10 mouse cellular contexts compared by ENCODE assay signal in the genomic region with DNA sequence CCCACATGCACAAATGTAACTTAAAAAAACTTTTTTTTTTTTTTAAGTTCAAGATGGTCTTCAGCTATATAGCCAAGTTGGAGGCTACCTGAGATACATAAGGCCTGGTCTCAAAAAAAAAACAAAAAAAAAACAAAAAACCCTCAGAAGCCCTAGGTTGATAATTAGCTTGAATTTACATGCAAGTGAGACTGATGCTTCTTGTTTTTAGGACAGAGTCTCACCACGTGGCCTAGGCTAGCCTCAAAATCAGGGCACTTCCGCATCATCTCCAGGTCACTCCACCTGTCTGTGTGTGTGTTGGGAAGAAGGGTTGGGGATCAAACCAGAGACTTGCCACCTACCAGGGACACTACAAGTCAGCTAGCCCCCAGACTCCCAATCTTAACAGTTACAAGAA. TPM values are rescaled to one million over a fixed set of nuclear protein-coding genes. Genes with fewer than 3 reads are reported as not detected.
A peak's percentile ranks its signal among the peaks of the same experiment; 100 is the strongest.
DNase-seq lines count a peak whose midpoint lies in the region; ATAC-seq and TF ChIP-seq lines count a peak whose summit lies in the region.
"Had no signal": no experiment of that assay in that cellular context is flagged by ENCODE, and none has a peak within 500 bp of the region (broad histone marks: within the 10 kb centered on the region; RNA-seq: fewer than 3 reads in every experiment).

A gene (minus strand): TSS at position 112 of the 400 bp plus-strand sequence.

- no peaks in the 10 kb centered on the region for H3K27me3 ChIP-seq in heart, embryonic 16.5 days (ENCODE audit: control insufficient read depth, insufficient read depth, low read length)
- H3K27me3 ChIP-seq in midbrain, embryonic 13.5 days, result no peaks in the 10 kb centered on the region
- H3K27me3 ChIP-seq in midbrain, embryonic 10.5 days (ENCODE audit: low read depth, poor library complexity, severe bottlenecking), result no peaks in the 10 kb centered on the region
- H3K27me3 ChIP-seq in embryonic facial prominence, embryonic 14.5 days (replicated peaks; ENCODE audit: control insufficient read depth, insufficient read depth, low read length), result no peaks in the 10 kb centered on the region

- TF ChIP-seq CTCF in layer of hippocampus, adult 2 months (conservative IDR thresholded peaks at IDR 0.05), result no peak

- peaks cover 6% of the 10 kb centered on the region; the same call in 1 of the 2 replicates for H3K36me3 ChIP-seq in heart, embryonic 16.5 days (ENCODE audit: control insufficient read depth, insufficient read depth)
- peaks cover 26% of the 10 kb centered on the region for H3K36me3 ChIP-seq in midbrain, embryonic 13.5 days
- H3K36me3 ChIP-seq in midbrain, embryonic 10.5 days, result peaks cover 68% of the 10 kb centered on the region
- H3K36me3 ChIP-seq in embryonic facial prominence, embryonic 14.5 days (ENCODE audit: control insufficient read depth, insufficient read depth, low read length), result peaks cover 41% of the 10 kb centered on the region
- H3K36me3 ChIP-seq in macrophage (ENCODE audit: inconsistent target), result 0 out of 2 replicates have a peak, but pooled peaks cover 6% of the 10 kb centered on the region

- H3K9ac ChIP-seq in heart, embryonic 16.5 days (ENCODE audit: low read length), result peak within 1 kb of the TSS; percentile 47
- no peak within 1 kb of the TSS for H3K9ac ChIP-seq in midbrain, embryonic 13.5 days (replicated peaks)
- no peak within 1 kb of the TSS for H3K9ac ChIP-seq in embryonic facial prominence, embryonic 14.5 days (ENCODE audit: low read depth, low read length)

- no peaks in the 10 kb centered on the region for H3K9me3 ChIP-seq in heart, embryonic 16.5 days (replicated peaks; ENCODE audit: control insufficient read depth, low read length)
- no peaks in the 10 kb centered on the region for H3K9me3 ChIP-seq in midbrain, embryonic 13.5 days
- H3K9me3 ChIP-seq in midbrain, embryonic 10.5 days (replicated peaks), result no peaks in the 10 kb centered on the region
- no peaks in the 10 kb centered on the region for H3K9me3 ChIP-seq in embryonic facial prominence, embryonic 14.5 days (ENCODE audit: control insufficient read depth, low read length)

- H3K4me2 ChIP-seq in heart, embryonic 16.5 days (ENCODE audit: low read depth, low read length), result peak within 1 kb of the TSS; percentile 54
- H3K4me2 ChIP-seq in midbrain, embryonic 13.5 days (replicated peaks), result no peak within 1 kb of the TSS
- no peak within 1 kb of the TSS for H3K4me2 ChIP-seq in embryonic facial prominence, embryonic 14.5 days (ENCODE audit: low read depth, low read length)

- peaks cover 29% of the 10 kb centered on the region for H3K4me1 ChIP-seq in heart, embryonic 16.5 days (ENCODE audit: control insufficient read depth, insufficient read depth, low read length)
- H3K4me1 ChIP-seq in midbrain, embryonic 13.5 days (replicated peaks), result peaks cover 15% of the 10 kb centered on the region
- peaks cover 14% of the 10 kb centered on the region for H3K4me1 ChIP-seq in midbrain, embryonic 10.5 days
- H3K4me1 ChIP-seq in embryonic facial prominence, embryonic 14.5 days (ENCODE audit: control insufficient read depth, insufficient read depth, low read length), result peaks cover 12% of the 10 kb centered on the region

- intact Hi-C loops in heart, postnatal 10 days (cut with DNase I), result loop anchor here (5.0 kb wide), 1 partner anchor 121 kb away; no protein-coding TSS in a partner anchor

- no peak for ATAC-seq in heart, embryonic 16.5 days (replicated peaks; ENCODE audit: extremely low read depth, insufficient read depth, low FRiP score)
- no peak for ATAC-seq in midbrain, embryonic 13.5 days
- no peak for ATAC-seq in embryonic facial prominence, embryonic 14.5 days (ENCODE audit: low read depth)

- DNase-seq in heart, postnatal 10 days, result no peak
- no peak for DNase-seq in midbrain, embryonic 10.5 days (ENCODE audit: low spot score)
- DNase-seq in embryonic facial prominence, embryonic 14.5 days (ENCODE audit: low spot score), result no peak
- no peak for DNase-seq in layer of hippocampus, adult 2 months (ENCODE audit: low spot score in 2 of 2)
- DNase-seq in ovary, postnatal 36 days (ENCODE audit: low spot score), result no peak
- DNase-seq: cerebellum, adult 11 months; lung, adult 2 months had no signal

- peak within 1 kb of the TSS; percentile 31 for H3K4me3 ChIP-seq in heart, embryonic 16.5 days (ENCODE audit: low read length)
- no peak within 1 kb of the TSS for H3K4me3 ChIP-seq in midbrain, embryonic 13.5 days (replicated peaks)
- no peak within 1 kb of the TSS for H3K4me3 ChIP-seq in midbrain, embryonic 10.5 days
- H3K4me3 ChIP-seq in embryonic facial prominence, embryonic 14.5 days (ENCODE audit: low read depth, low read length), result no peak within 1 kb of the TSS
- H3K4me3 ChIP-seq in macrophage (ENCODE audit: inconsistent target), result peak within 1 kb of the TSS; percentile 15; the same call in 1 of the 2 replicates
- H3K4me3 ChIP-seq in layer of hippocampus, adult 2 months, result no peak within 1 kb of the TSS

- 89% methylated on average over 2 of the region's 2 CpGs for WGBS in heart, embryonic 16.5 days
- WGBS in midbrain, embryonic 13.5 days, result 85% methylated on average over 2 of the region's 2 CpGs
- 89% methylated on average over 2 of the region's 2 CpGs for WGBS in midbrain, embryonic 10.5 days
- 82% methylated on average over 2 of the region's 2 CpGs for WGBS in embryonic facial prominence, embryonic 14.5 days
- WGBS in macrophage (ENCODE audit: missing documents), result 68% methylated on average over 2 of the region's 2 CpGs

- H3K79me2 ChIP-seq in macrophage (ENCODE audit: inconsistent target), result peaks cover 57% of the 10 kb centered on the region

- peak within 1 kb of the TSS; percentile 62 for H3K27ac ChIP-seq in heart, embryonic 16.5 days (ENCODE audit: low read length)
- no peak within 1 kb of the TSS for H3K27ac ChIP-seq in midbrain, embryonic 13.5 days
- no peak within 1 kb of the TSS for H3K27ac ChIP-seq in midbrain, embryonic 10.5 days (replicated peaks)
- peak within 1 kb of the TSS; percentile 39 for H3K27ac ChIP-seq in embryonic facial prominence, embryonic 14.5 days (replicated peaks; ENCODE audit: low read depth, low read length)
- H3K27ac ChIP-seq in macrophage, result peak within 1 kb of the TSS; percentile 76
- H3K27ac ChIP-seq in layer of hippocampus, adult 2 months, result no peak within 1 kb of the TSS

RNA-seq across cellular contexts. Expression of the gene that starts here (rescaled TPM):
- 5.8 and 5.9 TPM in 2 replicates for polyA plus RNA-seq in heart, embryonic 16.5 days (2015; fragmentation: Nextera tagmentation; extraction: Ambion mirVana)
- 1 to 10 TPM; 1.1 to 1.2 TPM for total RNA-seq in heart, postnatal 10 days (2021)
- polyA plus RNA-seq in midbrain, embryonic 13.5 days (2015; fragmentation: Nextera tagmentation; extraction: Ambion mirVana), result 13.0 and 15.4 TPM in 2 replicates
- 8.8 and 9.2 TPM in 2 replicates for polyA plus RNA-seq in midbrain, embryonic 10.5 days (2016; fragmentation: Nextera tagmentation; extraction: Ambion mirVana)
- polyA plus RNA-seq in embryonic facial prominence, embryonic 14.5 days (2014; fragmentation: Nextera tagmentation; extraction: Ambion mirVana), result 3.2 and 3.6 TPM in 2 replicates
- total RNA-seq in macrophage (2018; cell fraction: chromatin; rRNA removed), result 10 to 100 TPM in 19 of 26 experiments, 1 to 10 TPM in 6, under 1 TPM in 1; 0.94 to 55.6 (median 22.8) TPM
- 1 to 10 TPM in 5 of 26 experiments, under 1 TPM in 14, not detected in 7; 0.09 to 3.2 (median 0.66) TPM for total RNA-seq in macrophage (2018; cell fraction: cytosol; rRNA removed)
- total RNA-seq in macrophage (2018; cell fraction: nucleus; rRNA removed), result 10 to 100 TPM in 18 of 26 experiments, 1 to 10 TPM in 8; 1.6 to 43.0 (median 14.4) TPM
- 0.72 to 2.6 TPM (median 0.75 TPM) in 3 replicates for polyA plus RNA-seq in macrophage (2018)
- total RNA-seq in layer of hippocampus, adult 2 months (2021), result 1 to 10 TPM; 3.4 to 4.7 TPM

Comparison
In these comparisons a context has a peak if more than half of its experiments do, and no peak if none do; other contexts are left out.
1. H3K27ac ChIP-seq: peak in heart, embryonic 16.5 days (single experiment), embryonic facial prominence, embryonic 14.5 days (single experiment) and macrophage (single experiment); none in midbrain, embryonic 13.5 days (single experiment), midbrain, embryonic 10.5 days (single experiment) and layer of hippocampus, adult 2 months (single experiment).
2. H3K4me3 ChIP-seq: peak in heart, embryonic 16.5 days (single experiment) and macrophage (single experiment); none in midbrain, embryonic 13.5 days (single experiment), midbrain, embryonic 10.5 days (single experiment), embryonic facial prominence, embryonic 14.5 days (single experiment) and layer of hippocampus, adult 2 months (single experiment).